Mouse (Mus musculus): ENCODE measurements around the gene Tmbim6.

DNA sequence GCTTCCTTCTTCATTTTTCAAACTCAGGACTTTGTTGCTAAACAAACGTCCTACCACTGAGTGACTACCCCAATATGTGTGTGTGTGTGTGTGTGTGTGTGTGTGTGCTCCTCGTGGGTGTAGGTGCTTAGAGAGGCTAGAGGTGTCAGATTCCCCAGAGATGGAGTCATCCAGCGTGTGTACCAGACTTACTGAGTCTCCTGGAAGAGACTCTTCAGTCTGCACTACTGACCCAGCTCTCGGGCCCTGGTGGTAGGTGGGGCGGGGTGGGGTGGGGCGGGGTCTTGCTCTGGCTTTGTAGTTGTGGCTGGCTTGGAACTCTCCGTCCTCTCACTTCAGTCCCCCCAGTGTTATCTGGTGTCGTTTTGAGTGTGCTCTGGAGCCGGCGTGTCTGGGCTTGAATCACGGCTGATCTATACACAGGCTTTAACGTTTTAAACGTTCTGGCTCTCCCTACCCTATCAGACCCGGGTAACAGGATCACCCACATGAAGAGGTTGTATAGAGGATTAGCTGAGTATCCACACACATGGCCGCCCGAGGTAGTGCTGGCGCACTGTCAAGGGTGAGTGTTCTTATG lies 25.1 kb downstream of the Tmbim6 start:
- TF ChIP-seq MAFK (IDR thresholded peaks at IDR 0.05; ENCODE audit: insufficient read depth, low read depth, low read length) (no peak), CHD2 (IDR thresholded peaks at IDR 0.05; ENCODE audit: low read depth, low read length) (no peak), ZC3H11A (IDR thresholded peaks at IDR 0.05; ENCODE audit: borderline replicate concordance, low read depth, low read length) (no peak), ZNF384 (IDR thresholded peaks at IDR 0.05; ENCODE audit: low read depth, low read length) (no peak), HCFC1 (IDR thresholded peaks at IDR 0.05; ENCODE audit: borderline replicate concordance, insufficient read depth, low read length) (no peak)

Data from ES-E14 (cell line).